Mouse (Mus musculus) forebrain, embryonic 11.5 days (tissue): Measurements from ENCODE around the gene Siah1b. TPM values are rescaled to one million over a fixed set of nuclear protein-coding genes. Genes with fewer than 3 reads are reported as not detected.

Source experiments
- ATAC-seq: fragments of 200-750 bp; cut with Nextera tagmentation; replicated peaks from 2 replicates; pipeline ENCODE4 v1.8.0; 2017; ENCODE audit warnings: moderate TSS enrichment; ENCODE audit not compliant: low FRiP score
- DNase-seq: peaks from one replicate; pipeline ENCODE4 v3.0.0-alpha.2; 2017; ENCODE audit warnings: low spot score
- H3K27ac ChIP-seq: fragments of 300-500 bp; sonication (generic); 2 replicates; pipeline ENCODE4 v1.5.1; 2014; ENCODE audit warnings: low read depth, low read length
- H3K27me3 ChIP-seq: fragments of 300-500 bp; sonication (generic); 2 replicates; pipeline ENCODE4 v1.6.1; 2014; ENCODE audit warnings: mild to moderate bottlenecking, low read length, mixed read lengths; ENCODE audit not compliant: control insufficient read depth, insufficient read depth
- H3K36me3 ChIP-seq: fragments of 300-500 bp; sonication (generic); 2 replicates; pipeline ENCODE4 v1.6.1; 2014; ENCODE audit warnings: mild to moderate bottlenecking, low read length, moderate library complexity, mixed read lengths; ENCODE audit not compliant: control insufficient read depth, insufficient read depth
- H3K4me1 ChIP-seq: fragments of 300-500 bp; sonication (generic); replicated peaks from 2 replicates; pipeline ENCODE4 v1.6.1; 2014; ENCODE audit warnings: low read length, mixed read lengths; ENCODE audit not compliant: control insufficient read depth, insufficient read depth
- H3K4me2 ChIP-seq: fragments of 300-500 bp; sonication (generic); 2 replicates; pipeline ENCODE4 v1.6.1; 2014; ENCODE audit warnings: low read depth, mild to moderate bottlenecking, low read length, moderate library complexity, mixed read lengths; ENCODE audit not compliant: severe bottlenecking
- H3K4me3 ChIP-seq: fragments of 300-500 bp; sonication (generic); 2 replicates; pipeline ENCODE4 v1.5.1; 2014; ENCODE audit warnings: low read depth, low read length
- H3K9ac ChIP-seq: fragments of 300-500 bp; sonication (generic); 2 replicates; pipeline ENCODE4 v1.6.1; 2014; ENCODE audit warnings: low read length
- H3K9me3 ChIP-seq: fragments of 300-500 bp; sonication (generic); 2 replicates; pipeline ENCODE4 v1.6.1; 2016; ENCODE audit warnings: low read length, mixed read lengths; ENCODE audit not compliant: control insufficient read depth
- WGBS: fragments of 180-500 bp; shearing (Covaris S2); extraction: QIAGEN DNeasy Blood & Tissue Kit; methylation state at CpG from one replicate; pipeline ENCODE4 v1.1.7; 2014; 5-methylcytosine and 5-hydroxymethylcytosine counted together
- polyA plus RNA-seq: library from polyadenylated mRNA; unstranded; fragments of >200 nt; fragmentation: Nextera tagmentation; extraction: Ambion mirVana; gene quantifications from 2 replicates; pipeline ENCODE4 v1.2.1, GENCODE M21; 2014

The Siah1b gene
- polyA plus RNA-seq, 1 experiment from 2014 or later: 54.6 TPM

DNA sequence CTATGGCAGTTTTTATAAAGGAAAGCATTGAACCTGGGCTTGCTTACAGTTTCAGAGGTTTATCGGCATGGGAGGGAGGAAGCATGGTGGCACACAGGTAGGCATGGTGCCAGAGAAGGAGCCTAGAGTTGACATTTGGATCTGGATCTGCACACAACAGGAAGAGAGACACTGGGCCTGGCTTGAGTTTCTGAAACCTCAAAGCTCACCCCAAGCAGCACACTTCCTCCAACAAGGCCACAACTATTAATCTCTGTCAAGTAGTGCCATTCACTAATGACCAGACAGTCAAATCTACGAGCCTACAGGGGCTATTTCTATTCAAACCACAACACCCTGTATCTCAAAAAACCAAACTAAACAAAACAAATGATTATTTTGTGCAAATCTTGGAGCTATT, 29.6 kb downstream of the Siah1b start:
- WGBS: 83% methylated on average over 2 of the region's 2 CpGs
- no peak overlapping the region for H3K27ac ChIP-seq
- no peaks in the 10 kb centered on the region for H3K9me3 ChIP-seq
- H3K4me3 ChIP-seq: no peak overlapping the region
- DNase-seq: no peak
- H3K4me2 ChIP-seq: no peak overlapping the region
- H3K27me3 ChIP-seq: no peaks in the 10 kb centered on the region
- H3K4me1 ChIP-seq: no peaks in the 10 kb centered on the region
- H3K9ac ChIP-seq: no peak overlapping the region
- ATAC-seq: no peak
- no peaks in the 10 kb centered on the region for H3K36me3 ChIP-seq

DNA sequence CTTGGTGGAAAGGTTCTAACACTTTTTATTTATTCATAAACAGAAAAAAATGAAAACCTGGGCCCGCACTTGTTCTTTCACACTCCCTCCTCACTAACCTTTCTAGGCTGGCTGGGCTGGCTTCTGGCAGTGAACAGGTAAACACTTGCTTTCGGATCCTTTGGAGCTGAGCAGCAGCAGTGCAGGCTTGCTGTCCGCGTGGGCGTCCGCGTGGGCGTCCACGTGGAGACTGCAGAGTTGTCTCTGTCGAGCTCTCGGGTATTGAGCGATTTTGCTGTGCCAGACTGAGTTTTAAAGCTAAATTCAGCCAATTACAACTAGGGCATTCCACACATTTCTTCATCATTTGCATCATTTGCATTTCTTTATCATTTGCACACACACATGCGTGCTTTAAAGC, 34.2 kb downstream of the Siah1b start:
- Histone ChIP-seq H3K9me3 (no peaks in the 10 kb centered on the region), H3K36me3 (no peaks in the 10 kb centered on the region), H3K4me2 (no peak overlapping the region), H3K27me3 (peaks cover 2% of the 10 kb centered on the region; the same call in 1 of the 2 replicates), H3K9ac (no peak overlapping the region), H3K27ac (no peak overlapping the region), H3K4me3 (no peak overlapping the region), H3K4me1 (no peaks in the 10 kb centered on the region)
- DNase-seq (no peak), ATAC-seq (no peak)
- 73% methylated on average over 13 of the region's 13 CpGs for WGBS

GRCm38 (mm10) chrX:164038882-164039281, 37.4 kb downstream of the Siah1b start:
- Histone ChIP-seq H3K36me3 (no peaks in the 10 kb centered on the region), H3K9me3 (no peaks in the 10 kb centered on the region), H3K4me2 (no peak overlapping the region), H3K27me3 (peaks cover 2% of the 10 kb centered on the region; the same call in 1 of the 2 replicates), H3K4me1 (no peaks in the 10 kb centered on the region), H3K4me3 (no peak overlapping the region), H3K9ac (no peak overlapping the region), H3K27ac (no peak overlapping the region)
- ATAC-seq: 0 out of 2 replicates have a peak, but pooled peaks have one; percentile 36
- no peak for DNase-seq
- WGBS: 46% methylated on average over 2 of the region's 2 CpGs

GRCm38 (mm10) chrX:164035931-164036330, 40.4 kb downstream of the Siah1b start:
- DNase-seq (no peak), ATAC-seq (no peak)
- H3K4me1 ChIP-seq: no peaks in the 10 kb centered on the region
- H3K4me3 ChIP-seq: no peak overlapping the region
- WGBS: 87% methylated on average over 7 of the region's 7 CpGs
- peaks cover 2% of the 10 kb centered on the region; the same call in 1 of the 2 replicates for H3K27me3 ChIP-seq
- H3K4me2 ChIP-seq: no peak overlapping the region
- H3K36me3 ChIP-seq: no peaks in the 10 kb centered on the region
- H3K27ac ChIP-seq: no peak overlapping the region
- H3K9me3 ChIP-seq: no peaks in the 10 kb centered on the region
- no peak overlapping the region for H3K9ac ChIP-seq

GRCm38 (mm10) chrX:164035401-164035800, 40.9 kb downstream of the Siah1b start:
- no peaks in the 10 kb centered on the region for H3K4me1 ChIP-seq
- no peak overlapping the region for H3K4me2 ChIP-seq
- H3K27me3 ChIP-seq: peaks cover 2% of the 10 kb centered on the region; the same call in 1 of the 2 replicates
- no peak for DNase-seq
- no peak overlapping the region for H3K4me3 ChIP-seq
- H3K9me3 ChIP-seq: no peaks in the 10 kb centered on the region
- H3K9ac ChIP-seq: no peak overlapping the region
- 100% methylated on average over 2 of the region's 2 CpGs for WGBS
- H3K27ac ChIP-seq: no peak overlapping the region
- no peak for ATAC-seq
- no peaks in the 10 kb centered on the region for H3K36me3 ChIP-seq

DNA sequence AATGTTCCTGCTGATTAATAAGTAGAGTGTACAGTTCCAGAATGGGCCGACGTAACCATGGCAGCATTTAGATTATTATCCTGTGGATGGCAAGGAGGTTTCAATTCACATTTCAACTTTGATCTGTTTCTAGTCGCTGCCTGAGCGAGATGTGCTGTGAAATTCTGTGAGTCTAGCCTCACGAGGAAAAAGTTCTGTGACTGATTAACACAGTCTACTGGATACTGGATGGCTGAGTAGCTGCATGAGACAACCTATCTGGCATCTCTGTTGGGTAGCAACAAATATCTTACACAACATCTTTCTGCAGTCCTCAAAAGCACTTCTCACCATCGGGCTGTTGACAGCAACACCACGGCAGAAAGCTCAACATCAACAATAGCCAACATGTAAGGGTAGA, 43.8 kb downstream of the Siah1b start:
- no peaks in the 10 kb centered on the region; the same call in 1 of the 2 replicates for H3K27me3 ChIP-seq
- no peaks in the 10 kb centered on the region for H3K4me1 ChIP-seq
- no peaks in the 10 kb centered on the region for H3K36me3 ChIP-seq
- 92% methylated on average over 7 of the region's 7 CpGs for WGBS
- H3K4me2 ChIP-seq: no peak overlapping the region
- ATAC-seq: no peak
- no peaks in the 10 kb centered on the region for H3K9me3 ChIP-seq
- no peak for DNase-seq
- no peak overlapping the region for H3K27ac ChIP-seq
- no peak overlapping the region for H3K4me3 ChIP-seq
- H3K9ac ChIP-seq: no peak overlapping the region

DNA sequence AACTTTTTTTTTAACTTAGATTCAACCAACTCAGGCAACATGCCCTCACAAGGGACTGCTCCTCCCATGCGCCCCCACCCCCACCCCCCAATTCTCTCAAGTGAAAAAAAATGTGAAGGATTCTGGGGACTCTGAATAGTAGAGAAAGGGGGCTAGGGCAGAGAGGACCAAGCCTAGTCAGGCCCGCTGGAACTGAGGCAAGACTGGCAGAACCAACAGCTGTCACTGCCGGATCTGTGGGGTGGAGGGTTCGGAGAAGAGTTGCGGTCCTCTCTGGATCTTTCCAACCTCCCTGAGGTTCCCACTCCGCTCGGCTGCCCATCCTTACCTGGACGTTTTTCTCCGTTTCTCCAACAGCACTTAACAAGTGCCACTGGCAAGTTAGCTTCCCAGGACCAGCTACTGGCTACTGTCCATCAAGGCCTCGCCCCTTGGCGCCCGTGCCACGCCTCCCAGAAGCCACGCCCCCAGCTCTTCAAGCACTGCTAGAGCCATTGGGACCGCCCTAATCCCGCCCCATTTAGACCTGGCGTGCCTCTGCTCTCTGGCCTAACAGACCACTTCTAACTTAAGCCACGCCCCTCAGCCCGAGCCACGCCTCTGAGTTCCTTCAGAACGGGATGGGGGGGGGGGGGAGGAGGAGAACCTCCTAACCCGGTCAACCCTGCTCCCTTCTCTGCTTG, 48.5 kb downstream of the Siah1b start, which contains the start of gene Car5b:
TSS of gene Car5b (minus strand) at position 391 of the 683 bp plus-strand sequence.
- Histone ChIP-seq H3K27me3 (no peaks in the 10 kb centered on the region; the same call in 1 of the 2 replicates), H3K4me3 (peak within 1 kb of the TSS; percentile 27), H3K9ac (no peak within 1 kb of the TSS), H3K36me3 (no peaks in the 10 kb centered on the region), H3K27ac (no peak within 1 kb of the TSS), H3K4me1 (no peaks in the 10 kb centered on the region), H3K9me3 (no peaks in the 10 kb centered on the region), H3K4me2 (peak within 1 kb of the TSS; percentile 42)
- ATAC-seq (peak; percentile 99), DNase-seq (peak; percentile 89)
- WGBS: 10% methylated on average over 18 of the region's 22 CpGs
